Mouse (Mus musculus) heart, postnatal 0 days (tissue): ENCODE data around the gene A3galt2. TPM values are rescaled to one million over a fixed set of nuclear protein-coding genes. Genes with fewer than 3 reads are reported as not detected.
A peak's percentile ranks its signal among the peaks of the same experiment; 100 is the strongest.

Experiments
- ATAC-seq: fragments of 200-750 bp; cut with Nextera tagmentation; 2 replicates; pipeline ENCODE4 v1.8.0; 2017; ENCODE audit warnings: low read depth, moderate number of reproducible peaks, moderate library complexity; ENCODE audit not compliant: insufficient read depth
- DNase-seq: peaks from one replicate; pipeline ENCODE4 v3.0.0-alpha.2; 2016; ENCODE audit warnings: low spot score
- H3K27ac ChIP-seq: fragments of 300-500 bp; sonication (generic); 2 replicates; pipeline ENCODE4 v1.5.1; 2014; ENCODE audit warnings: low read depth, mild to moderate bottlenecking
- H3K27me3 ChIP-seq: fragments of 300-500 bp; sonication (generic); 2 replicates; pipeline ENCODE4 v1.6.1; 2014; ENCODE audit warnings: low read length, mixed read lengths; ENCODE audit not compliant: control insufficient read depth, insufficient read depth
- H3K36me3 ChIP-seq: fragments of 300-500 bp; sonication (generic); replicated peaks from 2 replicates; pipeline ENCODE4 v1.6.1; 2014; ENCODE audit warnings: low read length, mixed read lengths; ENCODE audit not compliant: control insufficient read depth, insufficient read depth
- H3K4me1 ChIP-seq: fragments of 300-500 bp; sonication (generic); 2 replicates; pipeline ENCODE4 v1.6.1; 2014; ENCODE audit warnings: antibody characterized with exemption; ENCODE audit not compliant: control insufficient read depth, insufficient read depth
- H3K4me2 ChIP-seq: fragments of 300-500 bp; sonication (generic); 2 replicates; pipeline ENCODE4 v1.6.1; 2014; ENCODE audit warnings: low read depth, mild to moderate bottlenecking, low read length, moderate library complexity
- H3K4me3 ChIP-seq: fragments of 300-500 bp; sonication (generic); 2 replicates; pipeline ENCODE4 v1.5.1; 2014; ENCODE audit warnings: low read depth, low read length
- H3K9ac ChIP-seq: fragments of 300-500 bp; sonication (generic); replicated peaks from 2 replicates; pipeline ENCODE4 v1.6.1; 2014; ENCODE audit warnings: low read depth, low read length, mixed read lengths
- H3K9me3 ChIP-seq: fragments of 300-500 bp; sonication (generic); replicated peaks from 2 replicates; pipeline ENCODE4 v1.6.1; 2016; ENCODE audit warnings: low read length; ENCODE audit not compliant: control insufficient read depth
- CTCF ChIP-seq: IDR thresholded peaks from 2 replicates; pipeline ENCODE4 v1.5.1; 2016; ENCODE audit warnings: antibody characterized with exemption, control low read depth, low read depth
- EP300 ChIP-seq: IDR thresholded peaks from 2 replicates; pipeline ENCODE4 v1.6.1; 2016; ENCODE audit warnings: antibody characterized with exemption, low read depth
- WGBS: fragments of 180-500 bp; shearing (Covaris S2); extraction: QIAGEN DNeasy Blood & Tissue Kit; methylation state at CpG from one replicate; pipeline ENCODE4 v1.1.7; 2014; 5-methylcytosine and 5-hydroxymethylcytosine counted together
- polyA plus RNA-seq: library from polyadenylated mRNA; unstranded; fragments of >200 nt; fragmentation: Nextera tagmentation; extraction: Ambion mirVana; gene quantifications from 2 replicates; pipeline ENCODE4 v1.2.1, GENCODE M21; 2015
- total RNA-seq: library from RNA; depleted of rRNA; stranded (reverse); fragments of >200 nt; gene quantifications from 2 replicates; pipeline ENCODE4 v1.2.3, GENCODE M21; 2014; ENCODE audit warnings: low replicate concordance

A3galt2 gene
- total and polyA plus RNA-seq, 2 experiments from 2014 or later: 0.03 TPM; not detected in 1

GRCm38 (mm10) chr4:128710800-128711199 lies 44.4 kb upstream of the A3galt2 start:
- H3K4me3 ChIP-seq: no peak overlapping the region
- H3K4me1 ChIP-seq: peaks cover 9% of the 10 kb centered on the region; the same call in 1 of the 2 replicates
- H3K27ac ChIP-seq: no peak overlapping the region
- H3K27me3 ChIP-seq: peaks cover 34% of the 10 kb centered on the region
- H3K9ac ChIP-seq: no peak overlapping the region
- DNase-seq: no peak
- ATAC-seq: no peak
- no peaks in the 10 kb centered on the region for H3K36me3 ChIP-seq
- TF ChIP-seq EP300 (no peak), CTCF (no peak)
- H3K4me2 ChIP-seq: no peak overlapping the region
- no peaks in the 10 kb centered on the region for H3K9me3 ChIP-seq
- WGBS: 65% methylated on average over 9 of the region's 9 CpGs

GRCm38 (mm10) chr4:128711455-128712135 lies 43.6 kb upstream of the A3galt2 start:
- H3K4me1 ChIP-seq: peaks cover 10% of the 10 kb centered on the region; the same call in 1 of the 2 replicates
- peak overlapping the region; percentile 55 for H3K4me2 ChIP-seq
- DNase-seq (peak; percentile 91), ATAC-seq (peak; percentile 80)
- peaks cover 34% of the 10 kb centered on the region for H3K27me3 ChIP-seq
- no peaks in the 10 kb centered on the region for H3K9me3 ChIP-seq
- H3K36me3 ChIP-seq: no peaks in the 10 kb centered on the region
- TF ChIP-seq EP300: no peak
- TF ChIP-seq CTCF: peak; percentile 100
- H3K27ac ChIP-seq: no peak overlapping the region
- 9% methylated on average over 24 of the region's 24 CpGs for WGBS
- H3K4me3 ChIP-seq: peak overlapping the region; percentile 29
- H3K9ac ChIP-seq: no peak overlapping the region

- H3K4me3 ChIP-seq: 0 out of 2 replicates have a peak overlapping the region, but pooled peaks have one; percentile 29
- H3K9ac ChIP-seq: no peak overlapping the region
- TF ChIP-seq EP300 (no peak), CTCF (no peak)
- WGBS: 49% methylated on average over 13 of the region's 13 CpGs
- peak overlapping the region; percentile 55 for H3K4me2 ChIP-seq
- no peaks in the 10 kb centered on the region for H3K36me3 ChIP-seq
- no peaks in the 10 kb centered on the region for H3K9me3 ChIP-seq
- DNase-seq (no peak), ATAC-seq (no peak)
- peaks cover 31% of the 10 kb centered on the region for H3K27me3 ChIP-seq
- H3K4me1 ChIP-seq: peaks cover 10% of the 10 kb centered on the region; the same call in 1 of the 2 replicates
- H3K27ac ChIP-seq: no peak overlapping the region
Observed at GRCm38 (mm10) chr4:128712136-128712655, 43.0 kb upstream of the A3galt2 start.

- WGBS: 87% methylated on average over 6 of the region's 6 CpGs
- Histone ChIP-seq H3K4me1 (peaks cover 10% of the 10 kb centered on the region; the same call in 1 of the 2 replicates), H3K27ac (no peak overlapping the region)
Observed at GRCm38 (mm10) chr4:128712941-128713340, 42.2 kb upstream of the A3galt2 start.

GRCm38 (mm10) chr4:128715241-128716204 lies 39.6 kb upstream of the A3galt2 start:
- H3K9me3 ChIP-seq: no peaks in the 10 kb centered on the region
- ATAC-seq (no peak), DNase-seq (no peak)
- peaks cover 10% of the 10 kb centered on the region; the same call in 1 of the 2 replicates for H3K4me1 ChIP-seq
- no peak overlapping the region for H3K27ac ChIP-seq
- peaks cover 5% of the 10 kb centered on the region for H3K27me3 ChIP-seq
- no peak overlapping the region for H3K4me3 ChIP-seq
- H3K9ac ChIP-seq: no peak overlapping the region
- H3K36me3 ChIP-seq: no peaks in the 10 kb centered on the region
- WGBS: 39% methylated on average over 14 of the region's 14 CpGs
- TF ChIP-seq EP300: no peak
- no peak for TF ChIP-seq CTCF
- no peak overlapping the region for H3K4me2 ChIP-seq

More at GRCm38 (mm10) chr4:128712941-128713340, 42.2 kb upstream of the A3galt2 start:
- Histone ChIP-seq H3K9ac (no peak overlapping the region), H3K4me3 (no peak overlapping the region), H3K27me3 (peaks cover 25% of the 10 kb centered on the region), H3K36me3 (no peaks in the 10 kb centered on the region), H3K4me2 (no peak overlapping the region), H3K9me3 (no peaks in the 10 kb centered on the region)
- DNase-seq: no peak
- no peak for TF ChIP-seq CTCF
- no peak for TF ChIP-seq EP300
- ATAC-seq: no peak
